Mouse (Mus musculus) urinary bladder, postnatal 4 days (tissue): Measurements from ENCODE around the gene Pebp1.

Experiments used
- DNase-seq, 2 experiments: peaks; one replicate each; pipeline ENCODE4 v3.0.0; 2021 to 2022; ENCODE audit warnings: low spot score in 2 of 2

The Pebp1 gene

DNA sequence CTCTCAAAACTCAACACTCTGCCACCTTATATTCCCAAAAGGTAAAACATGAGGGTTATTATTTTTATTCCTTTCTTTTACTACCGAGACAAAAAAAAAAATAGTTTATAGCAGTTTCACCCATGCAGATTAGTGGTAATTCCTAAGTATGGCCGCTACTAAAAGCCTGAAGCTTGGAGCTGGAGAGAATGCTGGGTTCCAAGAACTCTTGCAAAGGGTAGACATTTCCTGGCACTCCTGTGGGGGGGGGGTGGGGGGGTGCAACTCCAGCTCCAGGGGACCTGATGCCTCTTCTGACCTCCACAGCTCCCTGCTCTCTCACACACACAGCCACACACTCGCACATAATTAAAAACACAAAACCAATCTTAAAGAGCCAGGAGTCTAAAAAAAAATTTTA lies 1.1 kb downstream of the Pebp1 start:
- no peak for DNase-seq

- DNase-seq: no peak
Measured at GRCm38 (mm10) chr5:117285266-117285665, 2.2 kb downstream of the Pebp1 start.

DNA sequence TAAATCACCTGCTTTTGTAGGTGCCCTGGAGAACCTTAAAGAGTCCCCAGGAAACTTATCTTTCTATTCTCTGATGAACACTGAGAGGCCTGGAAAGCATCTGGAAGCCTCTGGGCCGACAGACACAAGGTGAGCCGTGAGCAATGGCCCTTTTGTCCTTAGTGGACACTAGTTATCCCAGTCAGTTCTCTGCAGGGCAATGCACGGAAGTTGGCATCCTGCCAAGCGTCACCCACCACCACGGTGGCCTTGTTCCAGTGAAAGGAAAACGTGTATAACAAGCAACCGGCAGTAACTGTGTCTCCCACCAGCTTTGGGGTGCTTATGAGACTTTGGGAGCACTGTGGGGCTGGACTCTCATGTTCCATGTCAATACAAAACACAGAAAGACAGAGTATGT lies 2.7 kb downstream of the Pebp1 start:
- no peak for DNase-seq

DNA sequence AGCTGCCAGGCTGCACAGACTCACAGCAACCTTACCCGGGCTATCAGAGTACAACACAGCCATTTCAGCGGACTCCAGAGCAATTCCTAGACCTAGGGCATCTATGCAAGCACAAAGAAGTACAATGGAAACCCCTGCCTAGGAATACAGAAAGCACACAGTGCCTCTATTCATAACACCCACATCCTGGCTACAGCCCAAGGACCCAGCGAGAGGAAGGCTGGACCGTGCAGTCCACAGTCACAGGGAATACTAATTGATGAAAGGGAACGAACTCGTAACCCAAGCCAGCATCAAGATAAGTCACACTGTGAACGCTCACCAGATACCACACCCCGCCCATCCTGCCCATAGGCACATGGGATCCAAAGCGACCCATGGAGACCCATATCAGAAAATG lies 3.4 kb downstream of the Pebp1 start:
- no peak for DNase-seq

GRCm38 (mm10) chr5:117282360-117282759 lies 5.1 kb downstream of the Pebp1 start:
- no peak for DNase-seq

- DNase-seq: no peak
Measured at GRCm38 (mm10) chr5:117281536-117281935, 5.9 kb downstream of the Pebp1 start.

- no peak for DNase-seq
Measured at GRCm38 (mm10) chr5:117279669-117280050, 7.8 kb downstream of the Pebp1 start.

- DNase-seq: peak in 1 of 2 experiments; percentile 37
Measured at GRCm38 (mm10) chr5:117278809-117279668, 8.4 kb downstream of the Pebp1 start.

- no peak for DNase-seq
Measured at GRCm38 (mm10) chr5:117277784-117278183, 9.6 kb downstream of the Pebp1 start.

GRCm38 (mm10) chr5:117274817-117275216 lies 12.6 kb downstream of the Pebp1 start:
- DNase-seq: no peak

GRCm38 (mm10) chr5:117271945-117272344 lies 15.5 kb downstream of the Pebp1 start:
- no peak for DNase-seq

- no peak for DNase-seq
Measured at GRCm38 (mm10) chr5:117269395-117269794, 18.0 kb downstream of the Pebp1 start.

- DNase-seq: no peak
Measured at GRCm38 (mm10) chr5:117268749-117269148, 18.7 kb downstream of the Pebp1 start.

- DNase-seq: no peak
Measured at GRCm38 (mm10) chr5:117267913-117268312, 19.5 kb downstream of the Pebp1 start.

DNA sequence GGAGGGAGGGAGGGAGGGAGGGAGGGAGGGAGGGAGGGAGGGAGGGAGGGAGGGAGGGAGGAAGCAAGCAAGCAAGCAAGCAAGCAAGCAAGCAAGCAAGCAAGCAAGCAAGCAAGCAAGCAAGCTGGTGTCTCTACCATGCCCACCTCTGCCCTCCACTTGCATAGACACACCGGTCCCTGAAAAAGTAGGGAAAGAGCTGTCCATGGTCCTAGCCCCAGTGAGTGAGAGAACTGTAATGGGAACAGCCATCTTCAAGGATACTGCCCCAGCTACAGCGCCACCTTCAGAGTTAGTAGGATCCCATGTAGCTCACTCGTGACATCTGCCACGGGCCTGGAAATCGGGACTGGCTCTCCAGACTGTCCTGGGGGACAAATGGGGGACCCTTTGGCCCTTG lies 22.7 kb downstream of the Pebp1 start:
- DNase-seq: no peak

GRCm38 (mm10) chr5:117263566-117263965 lies 23.9 kb downstream of the Pebp1 start:
- DNase-seq: no peak

GRCm38 (mm10) chr5:117258276-117258675 lies 29.1 kb downstream of the Pebp1 start:
- no peak for DNase-seq

DNA sequence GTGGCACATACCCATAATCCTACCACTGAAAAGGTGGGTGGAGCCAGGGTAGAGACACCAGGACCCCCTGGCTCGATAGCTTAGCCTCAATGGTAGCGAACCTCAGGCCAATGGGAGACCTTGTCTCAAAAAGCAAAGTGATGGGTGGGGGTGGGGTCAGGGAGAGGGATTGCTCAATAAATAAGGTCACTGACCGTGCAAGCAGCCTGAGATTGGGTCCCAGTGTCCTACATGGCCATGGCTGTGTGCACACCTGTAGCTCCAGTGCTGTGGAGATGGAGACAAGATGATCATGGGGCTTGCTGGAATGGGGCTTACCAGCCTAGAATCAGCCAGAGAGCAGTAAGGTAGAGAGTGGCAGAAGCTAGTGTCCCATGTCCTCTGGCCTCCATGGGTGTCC lies 35.7 kb downstream of the Pebp1 start:
- DNase-seq: no peak

DNA sequence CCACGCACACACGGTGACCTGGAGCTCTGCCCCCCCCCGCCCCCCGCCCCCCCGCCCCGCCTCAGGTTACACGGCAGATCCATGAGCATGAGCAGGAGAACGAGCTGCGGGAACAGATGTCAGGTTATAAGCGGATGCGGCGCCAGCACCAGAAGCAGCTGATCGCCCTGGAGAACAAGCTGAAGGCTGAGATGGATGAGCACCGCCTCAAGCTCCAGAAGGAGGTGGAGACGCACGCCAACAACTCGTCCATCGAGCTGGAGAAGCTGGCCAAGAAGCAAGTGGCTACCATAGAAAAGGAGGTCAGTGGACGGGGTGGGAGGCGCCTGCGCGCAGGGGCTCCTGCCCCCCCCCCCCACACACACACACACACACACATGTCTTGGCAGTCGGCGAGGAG lies 36.6 kb downstream of the Pebp1 start:
- DNase-seq: no peak

DNA sequence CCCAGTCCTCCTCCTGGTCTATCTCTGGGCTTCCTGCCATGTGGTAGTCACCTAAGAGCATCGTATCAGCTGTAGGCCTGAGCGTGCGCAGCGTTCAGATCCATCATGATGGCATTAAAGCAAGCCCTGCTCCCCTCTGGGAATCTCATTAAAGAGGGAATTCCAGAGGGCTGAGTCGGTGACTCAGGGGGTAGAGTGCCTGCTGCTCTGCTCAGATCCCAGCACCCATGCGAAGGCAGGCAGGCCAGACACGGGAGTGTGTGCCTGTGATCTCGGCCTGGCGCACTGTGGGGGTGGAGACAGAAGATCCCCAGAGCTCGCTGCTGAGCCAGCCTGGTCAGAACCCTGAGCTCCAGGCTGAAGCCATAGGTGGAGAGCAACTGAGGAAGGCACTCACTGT lies 39.1 kb downstream of the Pebp1 start:
- DNase-seq: no peak

GRCm38 (mm10) chr5:117245170-117245569 lies 42.3 kb downstream of the Pebp1 start:
- DNase-seq: no peak

- no peak for DNase-seq
Measured at GRCm38 (mm10) chr5:117242671-117243478, 44.5 kb downstream of the Pebp1 start.

- DNase-seq: no peak
Measured at GRCm38 (mm10) chr5:117241935-117242531, 45.4 kb downstream of the Pebp1 start.
